Mouse (Mus musculus): ENCODE measurements at regions not wholly inside any gene's neighbourhood (a gene's known extent, or its start where the extent isn't known, plus 50 kb on each side); places are given as distances from the start of the nearest gene placed in this dataset.
"Not testable (repeated sequence)": the region's sequence is repeated elsewhere in the genome, so short reads cannot be mapped to it uniquely, and the experiment has no call there.

- no peak for ATAC-seq (replicated peaks)
- Histone ChIP-seq H3K9me3 (no peaks in the 10 kb centered on the region), H3K4me2 (no peak overlapping the region), H3K9ac (no peak overlapping the region), H3K27me3 (replicated peaks) (no peaks in the 10 kb centered on the region), H3K36me3 (replicated peaks) (no peaks in the 10 kb centered on the region), H3K4me3 (no peak overlapping the region), H3K27ac (no peak overlapping the region), H3K4me1 (peaks cover 13% of the 10 kb centered on the region)
- WGBS, result 84% methylated on average over 9 of the region's 9 CpGs
These were observed 222.5 kb downstream of the Matn1 start for GRCm38 (mm10) chr4:131166574-131167270.

DNA sequence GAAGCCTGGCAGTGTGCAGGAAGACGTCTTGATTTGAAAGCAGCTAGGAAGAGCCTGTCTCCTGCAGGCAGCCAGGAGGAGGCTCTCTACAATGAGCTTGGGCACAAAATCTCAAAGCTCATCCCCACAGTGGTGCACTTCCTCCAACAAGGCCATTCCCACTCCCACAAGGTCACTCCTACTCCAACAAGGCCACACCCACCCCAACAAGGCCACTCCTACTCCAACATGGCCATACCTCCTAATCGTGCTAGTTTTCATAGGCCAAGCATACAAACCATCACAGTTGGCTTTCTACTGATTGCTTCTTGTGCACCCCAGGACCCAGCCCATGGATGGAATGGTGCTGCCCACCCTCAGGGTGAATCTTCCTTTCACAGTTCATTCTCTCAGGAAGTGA is 223.7 kb downstream of the Matn1 start:
- no peak overlapping the region for H3K4me3 ChIP-seq
- H3K4me1 ChIP-seq, result peaks cover 13% of the 10 kb centered on the region
- no peak overlapping the region for H3K4me2 ChIP-seq
- 88% methylated on average over 2 of the region's 2 CpGs for WGBS
- H3K27me3 ChIP-seq (replicated peaks), result no peaks in the 10 kb centered on the region
- H3K36me3 ChIP-seq (replicated peaks), result no peaks in the 10 kb centered on the region
- ATAC-seq (replicated peaks), result no peak
- no peak overlapping the region for H3K27ac ChIP-seq
- no peak overlapping the region for H3K9ac ChIP-seq
- H3K9me3 ChIP-seq, result no peaks in the 10 kb centered on the region

DNA sequence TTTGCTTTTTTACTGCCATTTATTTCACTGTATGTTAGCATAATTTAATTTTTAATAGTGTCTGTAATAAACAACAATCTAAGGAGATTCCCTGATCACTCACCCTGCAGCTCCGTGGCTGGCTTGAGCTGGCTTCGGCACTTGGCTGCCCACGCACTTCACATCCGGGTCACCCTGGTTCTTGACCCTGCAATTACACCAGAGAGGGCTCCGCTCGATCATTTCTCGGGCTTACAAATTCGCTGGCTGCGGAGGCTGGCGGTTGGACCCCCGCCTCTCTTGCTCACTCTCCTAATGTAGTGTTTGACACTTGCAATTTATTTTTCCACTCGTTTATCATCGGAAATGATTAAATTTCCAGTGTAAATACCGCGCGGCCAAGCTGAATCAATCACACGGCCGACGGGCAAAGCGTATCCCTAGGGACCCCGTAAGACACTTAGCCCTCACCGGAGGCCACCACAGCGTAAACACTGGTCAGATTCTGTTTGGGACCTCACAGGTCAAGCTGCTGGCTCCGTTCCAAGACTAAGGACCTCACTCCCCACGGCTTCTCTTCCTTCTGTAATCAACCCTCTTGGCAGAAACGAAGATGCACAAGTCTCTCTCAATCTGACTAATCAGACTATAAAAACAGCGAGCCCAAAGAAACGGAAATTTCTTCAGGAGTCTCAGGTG is 229.7 kb downstream of the Matn1 start:
- no peaks in the 10 kb centered on the region for H3K36me3 ChIP-seq (replicated peaks)
- no peak overlapping the region for H3K27ac ChIP-seq
- H3K27me3 ChIP-seq (replicated peaks), result no peaks in the 10 kb centered on the region
- no peaks in the 10 kb centered on the region for H3K9me3 ChIP-seq
- no peak overlapping the region for H3K4me3 ChIP-seq
- no peaks in the 10 kb centered on the region for H3K4me1 ChIP-seq
- WGBS, result 77% methylated on average over 28 of the region's 28 CpGs
- H3K4me2 ChIP-seq, result no peak overlapping the region
- ATAC-seq (replicated peaks), result no peak
- H3K9ac ChIP-seq, result no peak overlapping the region

DNA sequence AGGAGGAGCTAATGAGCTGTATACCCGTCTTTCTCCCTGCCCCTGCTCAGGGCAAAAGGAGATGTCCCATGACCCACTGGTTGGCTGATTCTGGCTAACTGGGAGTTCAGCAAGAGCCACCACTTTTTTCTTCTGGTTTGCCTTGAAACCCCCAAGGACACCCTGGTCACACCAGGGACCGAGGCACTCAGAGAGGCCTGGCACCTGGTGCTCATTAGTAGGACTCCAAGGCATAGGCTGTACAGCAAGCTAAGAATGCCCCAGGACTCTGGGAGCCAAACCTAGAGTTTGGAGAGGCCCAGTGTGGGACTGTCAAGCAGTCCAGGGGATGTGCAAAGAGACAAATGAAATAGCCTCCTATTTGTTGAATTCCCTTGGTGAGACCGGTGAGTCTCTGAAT is 232.5 kb downstream of the Matn1 start:
- Histone ChIP-seq H3K9me3 (no peaks in the 10 kb centered on the region), H3K4me2 (no peak overlapping the region), H3K27ac (no peak overlapping the region), H3K4me3 (no peak overlapping the region), H3K27me3 (replicated peaks) (no peaks in the 10 kb centered on the region), H3K36me3 (replicated peaks) (no peaks in the 10 kb centered on the region), H3K4me1 (no peaks in the 10 kb centered on the region), H3K9ac (no peak overlapping the region)
- ATAC-seq (replicated peaks), result no peak
- 47% methylated on average over 3 of the region's 3 CpGs for WGBS

DNA sequence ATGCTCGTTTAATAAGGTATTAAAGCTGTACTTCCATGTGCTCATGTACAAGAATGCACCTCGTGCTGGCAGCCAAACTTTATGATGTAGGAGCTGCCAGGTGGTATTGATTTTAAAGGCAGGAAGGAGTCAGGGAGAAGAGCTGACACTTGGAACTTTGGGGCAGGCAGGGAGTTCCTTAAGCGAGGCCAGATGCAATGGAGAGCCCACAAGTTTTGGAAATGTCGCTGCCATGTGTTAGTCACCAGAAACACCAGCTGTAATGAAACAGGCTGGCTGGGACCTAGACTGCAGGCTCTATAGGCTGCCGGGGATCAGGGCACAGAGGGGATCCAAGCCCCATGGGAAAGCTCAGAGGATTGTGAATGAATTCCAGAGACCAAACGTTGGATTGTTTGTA is 233.7 kb downstream of the Matn1 start:
- Histone ChIP-seq H3K27ac (no peak overlapping the region), H3K27me3 (replicated peaks) (no peaks in the 10 kb centered on the region; the same call in 1 of the 2 replicates), H3K4me3 (no peak overlapping the region), H3K4me1 (no peaks in the 10 kb centered on the region), H3K9me3 (no peaks in the 10 kb centered on the region), H3K36me3 (replicated peaks) (no peaks in the 10 kb centered on the region), H3K9ac (no peak overlapping the region), H3K4me2 (no peak overlapping the region)
- WGBS, result 61% methylated on average over 6 of the region's 6 CpGs
- no peak for ATAC-seq (replicated peaks)

GRCm38 (mm10) chr4:131178642-131179041 is 234.5 kb downstream of the Matn1 start:
- H3K27me3 ChIP-seq (replicated peaks); H3K4me3 ChIP-seq; ATAC-seq (replicated peaks); H3K9me3 ChIP-seq; H3K36me3 ChIP-seq (replicated peaks); H3K4me1 ChIP-seq; H3K27ac ChIP-seq; H3K4me2 ChIP-seq; H3K9ac ChIP-seq: not testable (repeated sequence)
- 84% methylated on average over 5 of the region's 5 CpGs for WGBS

- no peak overlapping the region for H3K9ac ChIP-seq
- no peak overlapping the region for H3K4me3 ChIP-seq
- no peaks in the 10 kb centered on the region for H3K36me3 ChIP-seq (replicated peaks)
- no peaks in the 10 kb centered on the region for H3K4me1 ChIP-seq
- WGBS, result 92% methylated on average over 3 of the region's 3 CpGs
- H3K4me2 ChIP-seq, result no peak overlapping the region
- no peak for ATAC-seq (replicated peaks)
- no peaks in the 10 kb centered on the region for H3K27me3 ChIP-seq (replicated peaks)
- no peak overlapping the region for H3K27ac ChIP-seq
- H3K9me3 ChIP-seq, result no peaks in the 10 kb centered on the region
These were observed 243.9 kb downstream of the Matn1 start for GRCm38 (mm10) chr4:131188066-131188465.

DNA sequence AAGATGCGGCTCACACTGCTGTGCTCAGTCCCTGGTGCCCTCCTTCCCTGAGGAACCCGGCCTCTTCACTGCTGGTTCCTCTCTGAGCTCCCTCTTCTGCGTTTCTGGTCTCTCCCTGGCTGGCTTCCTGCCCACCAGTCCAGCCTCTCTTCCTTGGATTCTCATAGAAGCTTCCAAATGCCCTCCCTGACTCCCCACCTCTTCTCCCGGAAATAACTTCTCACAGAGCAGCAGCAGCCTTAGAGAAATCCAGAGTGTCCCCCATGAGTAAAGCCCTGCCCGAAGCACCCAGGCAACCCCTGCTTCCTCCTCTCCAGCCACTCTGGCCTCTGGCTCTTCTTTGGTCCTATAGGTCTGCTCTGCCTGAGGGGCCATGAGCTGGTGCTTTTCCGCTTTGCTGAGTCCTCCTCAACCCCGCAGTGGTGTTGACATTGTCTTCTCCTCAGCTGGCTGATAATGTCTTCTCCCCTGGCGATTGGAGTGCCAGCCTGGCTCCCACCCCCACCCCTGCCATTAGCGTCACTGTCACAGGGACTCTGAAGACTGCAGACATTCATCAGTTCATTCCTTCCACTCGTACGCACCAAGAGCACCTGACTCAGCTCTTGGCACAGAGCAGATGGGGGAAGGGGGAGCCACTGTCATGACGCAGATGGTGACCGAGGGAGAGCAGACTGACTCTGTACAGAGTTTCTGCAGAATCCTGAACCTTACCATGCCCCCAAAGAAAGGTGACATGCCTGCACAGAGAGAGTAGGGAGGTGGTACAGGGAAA is 247.1 kb downstream of the Matn1 start:
- Histone ChIP-seq H3K36me3 (replicated peaks) (no peaks in the 10 kb centered on the region), H3K9ac (no peak overlapping the region), H3K4me1 (no peaks in the 10 kb centered on the region), H3K4me2 (no peak overlapping the region), H3K9me3 (no peaks in the 10 kb centered on the region), H3K27me3 (replicated peaks) (no peaks in the 10 kb centered on the region), H3K27ac (no peak overlapping the region), H3K4me3 (no peak overlapping the region)
- ATAC-seq (replicated peaks), result no peak
- whole genome bisulfite sequencing, result 69% methylated on average over 13 of the region's 13 CpGs

DNA sequence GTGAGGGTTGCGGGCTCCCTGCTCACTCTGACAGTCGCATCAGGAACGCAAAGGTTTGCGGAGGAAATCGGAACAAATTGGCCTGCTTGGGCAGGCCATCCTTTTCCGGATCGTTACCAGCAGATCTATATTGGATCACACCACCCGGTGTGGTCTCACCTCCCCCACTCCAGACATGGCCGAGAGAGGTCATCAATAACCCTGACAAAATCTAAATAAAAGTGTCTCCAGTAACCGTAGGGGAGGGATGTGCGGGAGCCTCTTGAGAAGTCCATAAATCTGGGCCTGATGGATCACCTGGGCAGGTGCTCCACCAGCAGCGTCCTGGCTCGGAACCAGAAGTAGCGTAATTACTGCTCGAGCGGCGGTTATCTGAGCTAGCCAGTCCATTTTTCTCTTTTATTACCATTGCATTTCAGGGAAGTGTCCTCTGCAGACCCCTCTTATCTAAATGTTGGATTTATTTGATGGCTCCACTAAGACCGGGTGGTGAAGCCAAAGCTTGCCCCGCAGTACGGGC is 249.8 kb downstream of the Matn1 start:
- no peaks in the 10 kb centered on the region for H3K4me1 ChIP-seq
- H3K36me3 ChIP-seq (replicated peaks), result no peaks in the 10 kb centered on the region
- no peaks in the 10 kb centered on the region for H3K9me3 ChIP-seq
- no peaks in the 10 kb centered on the region for H3K27me3 ChIP-seq (replicated peaks)
- ATAC-seq (replicated peaks), result no peak
- H3K4me3 ChIP-seq, result no peak overlapping the region
- no peak overlapping the region for H3K4me2 ChIP-seq
- no peak overlapping the region for H3K9ac ChIP-seq
- H3K27ac ChIP-seq, result no peak overlapping the region
- WGBS, result 93% methylated on average over 20 of the region's 20 CpGs

DNA sequence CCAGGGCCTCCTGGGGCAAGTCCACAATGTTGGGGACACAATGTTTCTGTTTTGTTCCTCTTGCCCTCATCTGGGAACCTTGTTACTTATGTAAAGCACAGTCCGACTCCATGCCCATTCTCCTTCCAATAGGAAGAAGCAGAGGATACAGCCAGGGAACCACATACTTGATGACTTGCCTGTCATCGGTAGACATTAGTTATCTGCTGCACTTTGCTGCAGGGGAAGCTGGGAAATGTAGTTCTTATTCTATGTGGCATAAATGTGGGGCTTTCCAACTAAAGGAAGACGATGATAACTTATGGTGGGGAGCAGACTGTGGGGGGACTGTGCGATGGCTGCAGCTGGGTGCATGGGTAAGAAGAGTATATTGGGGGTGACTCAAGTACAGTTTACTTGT is 252.0 kb downstream of the Matn1 start:
- no peak overlapping the region for H3K9ac ChIP-seq
- no peak overlapping the region for H3K27ac ChIP-seq
- WGBS, result 84% methylated on average over 4 of the region's 4 CpGs
- no peak overlapping the region for H3K4me2 ChIP-seq
- no peaks in the 10 kb centered on the region for H3K27me3 ChIP-seq (replicated peaks)
- no peak overlapping the region for H3K4me3 ChIP-seq
- H3K36me3 ChIP-seq (replicated peaks), result no peaks in the 10 kb centered on the region
- H3K4me1 ChIP-seq, result no peaks in the 10 kb centered on the region
- no peak for ATAC-seq (replicated peaks)
- H3K9me3 ChIP-seq, result no peaks in the 10 kb centered on the region

- ATAC-seq (replicated peaks), result no peak
- 91% methylated on average over 12 of the region's 12 CpGs for WGBS
These were observed 259.5 kb downstream of the Matn1 start for GRCm38 (mm10) chr4:131203721-131204120.

GRCm38 (mm10) chr4:131204722-131205121 is 260.5 kb downstream of the Matn1 start:
- no peak overlapping the region for H3K4me2 ChIP-seq
- H3K9ac ChIP-seq, result no peak overlapping the region
- H3K9me3 ChIP-seq, result no peaks in the 10 kb centered on the region
- H3K27me3 ChIP-seq (replicated peaks), result no peaks in the 10 kb centered on the region
- 90% methylated on average over 3 of the region's 3 CpGs for WGBS
- no peaks in the 10 kb centered on the region for H3K4me1 ChIP-seq
- H3K27ac ChIP-seq, result no peak overlapping the region
- H3K4me3 ChIP-seq, result no peak overlapping the region
- no peaks in the 10 kb centered on the region for H3K36me3 ChIP-seq (replicated peaks)
- no peak for ATAC-seq (replicated peaks)

More at GRCm38 (mm10) chr4:131203721-131204120, 259.5 kb downstream of the Matn1 start:
- Histone ChIP-seq H3K9ac (no peak overlapping the region), H3K4me2 (no peak overlapping the region), H3K27ac (no peak overlapping the region), H3K27me3 (replicated peaks) (no peaks in the 10 kb centered on the region), H3K36me3 (replicated peaks) (no peaks in the 10 kb centered on the region), H3K4me3 (no peak overlapping the region), H3K4me1 (no peaks in the 10 kb centered on the region), H3K9me3 (no peaks in the 10 kb centered on the region)

Measured in midbrain, embryonic 15.5 days (tissue).